Mouse (Mus musculus): ENCODE results near the gene Lrmp. TPM values are rescaled to one million over a fixed set of nuclear protein-coding genes. Genes with fewer than 3 reads are reported as not detected.
A peak's percentile ranks its signal among the peaks of the same experiment; 100 is the strongest.

Gene Lrmp
- polyA plus RNA-seq, 1 experiment from 2014 or later, result 31.4 TPM

- ATAC-seq (ENCODE audit: insufficient read depth, low FRiP score), result no peak
- Histone ChIP-seq H3K4me3 (replicated peaks; ENCODE audit: low read length) (no peak overlapping the region), H3K36me3 (ENCODE audit: control insufficient read depth, insufficient read depth, low read length) (no peaks in the 10 kb centered on the region), H3K4me2 (ENCODE audit: low read depth, low read length) (no peak overlapping the region), H3K27ac (ENCODE audit: low read length) (no peak overlapping the region), H3K9ac (ENCODE audit: low read length) (no peak overlapping the region), H3K4me1 (ENCODE audit: control insufficient read depth, insufficient read depth, low read length) (no peaks in the 10 kb centered on the region), H3K27me3 (ENCODE audit: control insufficient read depth, insufficient read depth, low read length) (no peaks in the 10 kb centered on the region), H3K9me3 (replicated peaks; ENCODE audit: control insufficient read depth, low read length) (no peaks in the 10 kb centered on the region)
- WGBS, result 75% methylated on average over 13 of the region's 13 CpGs
Measured at GRCm38 (mm10) chr6:145202432-145203125, 87.1 kb downstream of the Lrmp start.

DNA sequence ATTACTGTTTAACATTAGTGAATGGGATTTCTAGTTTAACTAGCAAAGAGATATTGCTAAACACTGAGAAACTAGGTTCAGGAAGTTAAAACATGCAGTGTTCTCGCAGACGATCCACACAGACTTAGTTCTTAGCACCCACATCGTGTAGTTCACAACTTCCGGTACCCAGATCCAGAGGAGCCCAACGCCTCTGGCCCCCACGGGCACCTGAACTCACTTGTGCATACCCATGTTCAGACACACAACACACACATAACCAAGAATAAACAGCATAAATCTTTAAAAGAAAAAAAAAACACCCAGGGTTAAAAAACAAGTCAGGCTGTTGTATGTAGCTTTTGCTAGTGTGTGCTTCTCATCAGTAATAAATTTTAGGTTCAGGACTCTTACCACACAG is 89.0 kb downstream of the Lrmp start:
- H3K27ac ChIP-seq (ENCODE audit: low read length), result no peak overlapping the region
- no peaks in the 10 kb centered on the region for H3K9me3 ChIP-seq (replicated peaks; ENCODE audit: control insufficient read depth, low read length)
- H3K27me3 ChIP-seq (ENCODE audit: control insufficient read depth, insufficient read depth, low read length), result no peaks in the 10 kb centered on the region
- H3K9ac ChIP-seq (ENCODE audit: low read length), result no peak overlapping the region
- no peak overlapping the region for H3K4me2 ChIP-seq (ENCODE audit: low read depth, low read length)
- H3K4me3 ChIP-seq (replicated peaks; ENCODE audit: low read length), result no peak overlapping the region
- 94% methylated on average over 6 of the region's 6 CpGs for WGBS
- H3K4me1 ChIP-seq (ENCODE audit: control insufficient read depth, insufficient read depth, low read length), result no peaks in the 10 kb centered on the region
- no peak for ATAC-seq (ENCODE audit: insufficient read depth, low FRiP score)
- H3K36me3 ChIP-seq (ENCODE audit: control insufficient read depth, insufficient read depth, low read length), result no peaks in the 10 kb centered on the region

DNA sequence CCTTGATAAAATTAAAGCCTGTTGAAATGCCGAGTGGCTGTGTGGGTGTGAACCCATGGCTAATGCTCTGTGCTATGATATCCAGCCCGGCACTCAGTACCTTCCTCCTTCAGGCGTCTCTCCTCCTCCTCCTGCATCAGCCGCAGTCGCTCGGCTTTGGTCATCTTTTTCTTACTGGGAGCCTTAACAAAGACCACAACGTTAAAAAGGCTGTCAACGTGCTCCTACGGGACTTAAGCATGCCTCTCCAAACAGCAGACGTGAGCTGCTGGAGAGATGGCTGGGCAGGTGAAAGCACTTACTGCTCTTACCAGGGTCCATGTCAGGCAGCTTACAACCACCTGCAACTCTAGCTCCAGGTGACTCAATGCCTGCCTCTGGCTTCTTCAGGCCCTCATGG is 89.7 kb downstream of the Lrmp start:
- 75% methylated on average over 10 of the region's 10 CpGs for WGBS

GRCm38 (mm10) chr6:145210056-145210680 is 94.7 kb downstream of the Lrmp start:
- Histone ChIP-seq H3K4me1 (ENCODE audit: control insufficient read depth, insufficient read depth, low read length) (0 out of 2 replicates have a peak, but pooled peaks cover 3% of the 10 kb centered on the region), H3K4me3 (replicated peaks; ENCODE audit: low read length) (peak overlapping the region; percentile 53), H3K27me3 (ENCODE audit: control insufficient read depth, insufficient read depth, low read length) (no peaks in the 10 kb centered on the region), H3K4me2 (ENCODE audit: low read depth, low read length) (peak overlapping the region; percentile 62), H3K9ac (ENCODE audit: low read length) (peak overlapping the region; percentile 53; the same call in 1 of the 2 replicates), H3K27ac (ENCODE audit: low read length) (no peak overlapping the region), H3K9me3 (replicated peaks; ENCODE audit: control insufficient read depth, low read length) (no peaks in the 10 kb centered on the region), H3K36me3 (ENCODE audit: control insufficient read depth, insufficient read depth, low read length) (no peaks in the 10 kb centered on the region)
- no peak for ATAC-seq (ENCODE audit: insufficient read depth, low FRiP score)
- WGBS, result 31% methylated on average over 8 of the region's 8 CpGs

More for the DNA sequence above, 89.7 kb downstream of the Lrmp start:
- no peak overlapping the region for H3K4me3 ChIP-seq (replicated peaks; ENCODE audit: low read length)
- no peak overlapping the region for H3K4me2 ChIP-seq (ENCODE audit: low read depth, low read length)
- no peak for ATAC-seq (ENCODE audit: insufficient read depth, low FRiP score)
- no peaks in the 10 kb centered on the region for H3K4me1 ChIP-seq (ENCODE audit: control insufficient read depth, insufficient read depth, low read length)
- H3K9me3 ChIP-seq (replicated peaks; ENCODE audit: control insufficient read depth, low read length), result no peaks in the 10 kb centered on the region
- no peak overlapping the region for H3K27ac ChIP-seq (ENCODE audit: low read length)
- no peaks in the 10 kb centered on the region for H3K36me3 ChIP-seq (ENCODE audit: control insufficient read depth, insufficient read depth, low read length)
- H3K27me3 ChIP-seq (ENCODE audit: control insufficient read depth, insufficient read depth, low read length), result no peaks in the 10 kb centered on the region
- no peak overlapping the region for H3K9ac ChIP-seq (ENCODE audit: low read length)

GRCm38 (mm10) chr6:145210816-145211338 is 95.4 kb downstream of the Lrmp start, which contains the start of the genes Casc1 and Etfrf1:
Casc1 (minus strand) TSS chr6:145211005.
Etfrf1 (plus strand) TSS chr6:145211134.
- peak within 1 kb of the TSS; percentile 62 for H3K4me2 ChIP-seq (ENCODE audit: low read depth, low read length)
- no peaks in the 10 kb centered on the region for H3K9me3 ChIP-seq (replicated peaks; ENCODE audit: control insufficient read depth, low read length)
- 0 out of 2 replicates have a peak, but pooled peaks cover 3% of the 10 kb centered on the region for H3K4me1 ChIP-seq (ENCODE audit: control insufficient read depth, insufficient read depth, low read length)
- peak within 1 kb of the TSS; percentile 85 for H3K4me3 ChIP-seq (replicated peaks; ENCODE audit: low read length)
- H3K27ac ChIP-seq (ENCODE audit: low read length), result peak within 1 kb of the TSS; percentile 97
- H3K36me3 ChIP-seq (ENCODE audit: control insufficient read depth, insufficient read depth, low read length), result no peaks in the 10 kb centered on the region
- no peaks in the 10 kb centered on the region for H3K27me3 ChIP-seq (ENCODE audit: control insufficient read depth, insufficient read depth, low read length)
- peak within 1 kb of the TSS; percentile 89 for H3K9ac ChIP-seq (ENCODE audit: low read length)
- ATAC-seq (ENCODE audit: insufficient read depth, low FRiP score), result peak; percentile 100
- 0% methylated on average over 36 of the region's 36 CpGs for WGBS

GRCm38 (mm10) chr6:145211376-145212305 is 96.2 kb downstream of the Lrmp start:
- 2% methylated on average over 21 of the region's 21 CpGs for WGBS
- peak; percentile 23; the same call in 1 of the 2 replicates for ATAC-seq (ENCODE audit: insufficient read depth, low FRiP score)

DNA sequence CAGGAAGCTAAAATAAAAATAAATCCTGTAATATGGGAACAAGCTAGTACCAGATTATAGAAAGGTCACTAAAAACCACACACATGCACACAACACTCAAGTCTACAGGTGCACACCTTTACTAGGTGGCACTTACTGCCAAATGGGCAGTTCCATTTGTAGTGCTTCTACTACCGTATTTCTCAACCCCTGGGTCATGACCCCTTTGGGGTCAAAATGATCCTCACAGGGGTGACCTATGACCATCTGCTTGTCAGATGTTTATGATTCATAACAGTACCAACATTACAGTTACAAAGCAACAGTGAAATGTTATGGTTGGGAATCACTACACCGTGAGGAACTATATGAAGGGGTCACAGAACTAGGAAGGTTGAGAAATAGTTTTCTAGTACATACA is 98.5 kb downstream of the Lrmp start:
- H3K36me3 ChIP-seq (ENCODE audit: control insufficient read depth, insufficient read depth, low read length), result no peaks in the 10 kb centered on the region
- 0 out of 2 replicates have a peak, but pooled peaks cover 3% of the 10 kb centered on the region for H3K4me1 ChIP-seq (ENCODE audit: control insufficient read depth, insufficient read depth, low read length)
- no peak overlapping the region for H3K4me3 ChIP-seq (replicated peaks; ENCODE audit: low read length)
- H3K27me3 ChIP-seq (ENCODE audit: control insufficient read depth, insufficient read depth, low read length), result no peaks in the 10 kb centered on the region
- no peak for ATAC-seq (ENCODE audit: insufficient read depth, low FRiP score)
- no peak overlapping the region for H3K4me2 ChIP-seq (ENCODE audit: low read depth, low read length)
- WGBS, result 74% methylated on average over 2 of the region's 2 CpGs
- H3K9ac ChIP-seq (ENCODE audit: low read length), result no peak overlapping the region
- no peak overlapping the region for H3K27ac ChIP-seq (ENCODE audit: low read length)
- no peaks in the 10 kb centered on the region for H3K9me3 ChIP-seq (replicated peaks; ENCODE audit: control insufficient read depth, low read length)

More at GRCm38 (mm10) chr6:145211376-145212305, 96.2 kb downstream of the Lrmp start:
- Histone ChIP-seq H3K4me2 (ENCODE audit: low read depth, low read length) (peak overlapping the region; percentile 59), H3K9me3 (replicated peaks; ENCODE audit: control insufficient read depth, low read length) (no peaks in the 10 kb centered on the region), H3K27ac (ENCODE audit: low read length) (peak overlapping the region; percentile 97), H3K9ac (ENCODE audit: low read length) (peak overlapping the region; percentile 89), H3K4me1 (ENCODE audit: control insufficient read depth, insufficient read depth, low read length) (0 out of 2 replicates have a peak, but pooled peaks cover 3% of the 10 kb centered on the region), H3K36me3 (ENCODE audit: control insufficient read depth, insufficient read depth, low read length) (no peaks in the 10 kb centered on the region), H3K4me3 (replicated peaks; ENCODE audit: low read length) (peak overlapping the region; percentile 85), H3K27me3 (ENCODE audit: control insufficient read depth, insufficient read depth, low read length) (no peaks in the 10 kb centered on the region)

- no peak overlapping the region for H3K4me3 ChIP-seq (replicated peaks; ENCODE audit: low read length)
- H3K4me2 ChIP-seq (ENCODE audit: low read depth, low read length), result no peak overlapping the region
- no peak overlapping the region for H3K9ac ChIP-seq (ENCODE audit: low read length)
- H3K36me3 ChIP-seq (ENCODE audit: control insufficient read depth, insufficient read depth, low read length), result peaks cover 4% of the 10 kb centered on the region; the same call in 1 of the 2 replicates
- no peaks in the 10 kb centered on the region for H3K9me3 ChIP-seq (replicated peaks; ENCODE audit: control insufficient read depth, low read length)
- H3K27me3 ChIP-seq (ENCODE audit: control insufficient read depth, insufficient read depth, low read length), result no peaks in the 10 kb centered on the region
- no peaks in the 10 kb centered on the region for H3K4me1 ChIP-seq (ENCODE audit: control insufficient read depth, insufficient read depth, low read length)
- no peak for ATAC-seq (ENCODE audit: insufficient read depth, low FRiP score)
- H3K27ac ChIP-seq (ENCODE audit: low read length), result no peak overlapping the region
- WGBS, result 82% methylated on average over 3 of the region's 3 CpGs
Measured at GRCm38 (mm10) chr6:145215826-145216225, 100.4 kb downstream of the Lrmp start.
